Mouse (Mus musculus) heart, postnatal 0 days (tissue): Measurements from ENCODE around the gene Gm37419. TPM values are rescaled to one million over a fixed set of nuclear protein-coding genes. Genes with fewer than 3 reads are reported as not detected.

Source experiments
- ATAC-seq: fragments of 200-750 bp; cut with Nextera tagmentation; 2 replicates; pipeline ENCODE4 v1.8.0; 2017; ENCODE audit warnings: low read depth, moderate number of reproducible peaks, moderate library complexity; ENCODE audit not compliant: insufficient read depth
- DNase-seq: peaks from one replicate; pipeline ENCODE4 v3.0.0-alpha.2; 2016; ENCODE audit warnings: low spot score
- H3K27ac ChIP-seq: fragments of 300-500 bp; sonication (generic); 2 replicates; pipeline ENCODE4 v1.5.1; 2014; ENCODE audit warnings: low read depth, mild to moderate bottlenecking
- H3K27me3 ChIP-seq: fragments of 300-500 bp; sonication (generic); 2 replicates; pipeline ENCODE4 v1.6.1; 2014; ENCODE audit warnings: low read length, mixed read lengths; ENCODE audit not compliant: control insufficient read depth, insufficient read depth
- H3K36me3 ChIP-seq: fragments of 300-500 bp; sonication (generic); replicated peaks from 2 replicates; pipeline ENCODE4 v1.6.1; 2014; ENCODE audit warnings: low read length, mixed read lengths; ENCODE audit not compliant: control insufficient read depth, insufficient read depth
- H3K4me1 ChIP-seq: fragments of 300-500 bp; sonication (generic); 2 replicates; pipeline ENCODE4 v1.6.1; 2014; ENCODE audit warnings: antibody characterized with exemption; ENCODE audit not compliant: control insufficient read depth, insufficient read depth
- H3K4me2 ChIP-seq: fragments of 300-500 bp; sonication (generic); 2 replicates; pipeline ENCODE4 v1.6.1; 2014; ENCODE audit warnings: low read depth, mild to moderate bottlenecking, low read length, moderate library complexity
- H3K4me3 ChIP-seq: fragments of 300-500 bp; sonication (generic); 2 replicates; pipeline ENCODE4 v1.5.1; 2014; ENCODE audit warnings: low read depth, low read length
- H3K9ac ChIP-seq: fragments of 300-500 bp; sonication (generic); replicated peaks from 2 replicates; pipeline ENCODE4 v1.6.1; 2014; ENCODE audit warnings: low read depth, low read length, mixed read lengths
- H3K9me3 ChIP-seq: fragments of 300-500 bp; sonication (generic); replicated peaks from 2 replicates; pipeline ENCODE4 v1.6.1; 2016; ENCODE audit warnings: low read length; ENCODE audit not compliant: control insufficient read depth
- CTCF ChIP-seq: IDR thresholded peaks from 2 replicates; pipeline ENCODE4 v1.5.1; 2016; ENCODE audit warnings: antibody characterized with exemption, control low read depth, low read depth
- EP300 ChIP-seq: IDR thresholded peaks from 2 replicates; pipeline ENCODE4 v1.6.1; 2016; ENCODE audit warnings: antibody characterized with exemption, low read depth
- WGBS: fragments of 180-500 bp; shearing (Covaris S2); extraction: QIAGEN DNeasy Blood & Tissue Kit; methylation state at CpG from one replicate; pipeline ENCODE4 v1.1.7; 2014; 5-methylcytosine and 5-hydroxymethylcytosine counted together
- polyA plus RNA-seq: library from polyadenylated mRNA; unstranded; fragments of >200 nt; fragmentation: Nextera tagmentation; extraction: Ambion mirVana; gene quantifications from 2 replicates; pipeline ENCODE4 v1.2.1, GENCODE M21; 2015
- total RNA-seq: library from RNA; depleted of rRNA; stranded (reverse); fragments of >200 nt; gene quantifications from 2 replicates; pipeline ENCODE4 v1.2.3, GENCODE M21; 2014; ENCODE audit warnings: low replicate concordance

Gene Gm37419
- total and polyA plus RNA-seq, 2 experiments from 2014 or later = not detected

GRCm38 (mm10) chr16:23984760-23985466, 3.4 kb upstream of the Gm37419 start:
- Histone ChIP-seq H3K36me3 (no peaks in the 10 kb centered on the region), H3K9me3 (no peaks in the 10 kb centered on the region), H3K4me3 (peak overlapping the region; percentile 76), H3K4me2 (peak overlapping the region; percentile 97), H3K27me3 (no peaks in the 10 kb centered on the region), H3K4me1 (peaks cover 19% of the 10 kb centered on the region), H3K27ac (peak overlapping the region; percentile 100), H3K9ac (peak overlapping the region; percentile 74)
- WGBS = 1% methylated on average over 22 of the region's 22 CpGs
- TF ChIP-seq CTCF = no peak
- no peak for TF ChIP-seq EP300
- peak; percentile 74 for DNase-seq
- peak; percentile 6; the same call in 1 of the 2 replicates for ATAC-seq

- H3K4me1 ChIP-seq = peaks cover 19% of the 10 kb centered on the region
- H3K9ac ChIP-seq = no peak overlapping the region
- peak overlapping the region; percentile 76 for H3K4me3 ChIP-seq
- peak overlapping the region; percentile 100 for H3K27ac ChIP-seq
- no peaks in the 10 kb centered on the region for H3K27me3 ChIP-seq
- TF ChIP-seq CTCF = peak; percentile 50
- no peak for TF ChIP-seq EP300
- H3K36me3 ChIP-seq = no peaks in the 10 kb centered on the region
- H3K9me3 ChIP-seq = no peaks in the 10 kb centered on the region
- peak; percentile 57 for DNase-seq
- peak overlapping the region; percentile 97 for H3K4me2 ChIP-seq
- ATAC-seq = no peak
- 4% methylated on average over 6 of the region's 6 CpGs for WGBS
Measured at GRCm38 (mm10) chr16:23985467-23985861, 2.8 kb upstream of the Gm37419 start.

GRCm38 (mm10) chr16:23986176-23986575, 2.1 kb upstream of the Gm37419 start:
- Histone ChIP-seq H3K36me3 (no peaks in the 10 kb centered on the region), H3K27me3 (no peaks in the 10 kb centered on the region), H3K9ac (peak overlapping the region; percentile 99; the same call in 1 of the 2 replicates), H3K4me1 (peaks cover 19% of the 10 kb centered on the region), H3K27ac (peak overlapping the region; percentile 100), H3K4me3 (peak overlapping the region; percentile 76), H3K9me3 (no peaks in the 10 kb centered on the region), H3K4me2 (peak overlapping the region; percentile 97)
- ATAC-seq (no peak), DNase-seq (peak; percentile 58)
- WGBS = 8% methylated on average over 3 of the region's 3 CpGs
- TF ChIP-seq CTCF (no peak), EP300 (no peak)

- DNase-seq (no peak), ATAC-seq (no peak)
- H3K27ac ChIP-seq = peak overlapping the region; percentile 100
- H3K4me3 ChIP-seq = peak overlapping the region; percentile 76
- peak overlapping the region; percentile 97 for H3K4me2 ChIP-seq
- peaks cover 14% of the 10 kb centered on the region for H3K4me1 ChIP-seq
- no peaks in the 10 kb centered on the region for H3K27me3 ChIP-seq
- H3K9me3 ChIP-seq = no peaks in the 10 kb centered on the region
- H3K9ac ChIP-seq = peak overlapping the region; percentile 99
- TF ChIP-seq CTCF (no peak), EP300 (no peak)
- WGBS = 1% methylated on average over 17 of the region's 17 CpGs
- H3K36me3 ChIP-seq = no peaks in the 10 kb centered on the region
Measured at GRCm38 (mm10) chr16:23986871-23987270, 1.4 kb upstream of the Gm37419 start.

GRCm38 (mm10) chr16:23987341-23988156, 733 bp upstream of the Gm37419 start:
- no peaks in the 10 kb centered on the region for H3K36me3 ChIP-seq
- no peak for DNase-seq
- no peak for ATAC-seq
- peak overlapping the region; percentile 100 for H3K27ac ChIP-seq
- no peaks in the 10 kb centered on the region for H3K9me3 ChIP-seq
- no peak for TF ChIP-seq CTCF
- TF ChIP-seq EP300 = no peak
- peak overlapping the region; percentile 97 for H3K4me2 ChIP-seq
- under 1% methylated on average over 62 of the region's 64 CpGs for WGBS
- no peaks in the 10 kb centered on the region for H3K27me3 ChIP-seq
- peaks cover 18% of the 10 kb centered on the region for H3K4me1 ChIP-seq
- H3K9ac ChIP-seq = peak overlapping the region; percentile 99
- peak overlapping the region; percentile 76 for H3K4me3 ChIP-seq
